Mouse (Mus musculus): Measurements from ENCODE around the gene Zmiz1. TPM values are rescaled to one million over a fixed set of nuclear protein-coding genes. Genes with fewer than 3 reads are reported as not detected.
A peak's percentile ranks its signal among the peaks of the same experiment; 100 is the strongest.

Gene Zmiz1
- polyA plus RNA-seq, 1 experiment = 27.2 TPM

DNA sequence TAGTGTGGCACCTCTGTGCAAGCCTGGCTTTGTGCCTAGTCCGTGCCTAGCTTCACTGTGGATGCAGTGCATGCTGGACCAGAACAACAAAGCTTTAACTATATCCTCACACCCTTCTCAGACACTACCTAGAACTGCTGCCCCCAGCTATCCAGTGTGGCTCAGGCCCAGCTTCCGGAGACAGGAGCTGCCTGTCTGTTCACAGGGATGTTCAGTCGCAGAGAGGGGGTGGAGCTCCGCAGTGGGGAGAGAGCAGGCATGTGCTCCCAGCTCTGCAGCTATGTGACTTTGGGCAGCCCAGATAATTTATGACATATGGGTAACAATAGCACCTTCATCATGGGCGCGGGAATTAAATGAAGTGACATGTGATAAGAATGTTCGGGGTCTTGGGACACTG, 52.0 kb downstream of the Zmiz1 start:
- Histone ChIP-seq H3K27ac (ENCODE audit: control insufficient read depth, insufficient read depth, low read depth, low read length, poor library complexity) (no peak overlapping the region), H3K4me3 (replicated peaks; ENCODE audit: control insufficient read depth, low read depth, low read length) (no peak overlapping the region), H3K4me1 (ENCODE audit: control insufficient read depth, insufficient read depth, low read length) (peaks cover 12% of the 10 kb centered on the region; the same call in 1 of the 2 replicates)
- 61% methylated on average over 7 of the region's 7 CpGs for WGBS
- TF ChIP-seq POLR2A (IDR thresholded peaks at IDR 0.05; ENCODE audit: borderline replicate concordance, control insufficient read depth, low read depth, low read length) (no peak), CTCF (IDR thresholded peaks at IDR 0.05; ENCODE audit: control insufficient read depth, insufficient read depth, low read length) (no peak)

DNA sequence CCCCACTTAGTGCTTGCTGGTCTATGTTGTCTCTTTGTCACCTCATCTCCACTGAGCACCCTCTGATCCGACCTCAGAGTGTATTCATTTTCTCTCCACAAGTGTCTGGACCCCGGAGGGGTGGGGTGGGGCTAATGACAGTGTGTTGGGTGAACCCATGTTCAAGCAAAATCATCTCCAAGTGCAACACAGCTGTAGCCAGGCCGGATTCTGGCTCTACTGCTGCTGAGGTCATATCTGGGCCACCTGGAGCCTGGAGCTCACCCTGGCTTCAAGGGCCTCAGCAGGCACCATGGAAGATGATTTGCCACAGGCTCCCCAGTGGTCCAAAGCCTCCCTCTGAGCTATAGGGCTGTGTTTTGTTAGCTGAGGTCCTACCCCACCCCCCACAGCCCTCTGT, 52.6 kb downstream of the Zmiz1 start:
- Histone ChIP-seq H3K27ac (ENCODE audit: control insufficient read depth, insufficient read depth, low read depth, low read length, poor library complexity) (no peak overlapping the region), H3K4me1 (ENCODE audit: control insufficient read depth, insufficient read depth, low read length) (peaks cover 13% of the 10 kb centered on the region; the same call in 1 of the 2 replicates), H3K4me3 (replicated peaks; ENCODE audit: control insufficient read depth, low read depth, low read length) (no peak overlapping the region)
- 65% methylated on average over 3 of the region's 3 CpGs for WGBS
- no peak for TF ChIP-seq CTCF (IDR thresholded peaks at IDR 0.05; ENCODE audit: control insufficient read depth, insufficient read depth, low read length)
- TF ChIP-seq POLR2A (IDR thresholded peaks at IDR 0.05; ENCODE audit: borderline replicate concordance, control insufficient read depth, low read depth, low read length) = no peak

DNA sequence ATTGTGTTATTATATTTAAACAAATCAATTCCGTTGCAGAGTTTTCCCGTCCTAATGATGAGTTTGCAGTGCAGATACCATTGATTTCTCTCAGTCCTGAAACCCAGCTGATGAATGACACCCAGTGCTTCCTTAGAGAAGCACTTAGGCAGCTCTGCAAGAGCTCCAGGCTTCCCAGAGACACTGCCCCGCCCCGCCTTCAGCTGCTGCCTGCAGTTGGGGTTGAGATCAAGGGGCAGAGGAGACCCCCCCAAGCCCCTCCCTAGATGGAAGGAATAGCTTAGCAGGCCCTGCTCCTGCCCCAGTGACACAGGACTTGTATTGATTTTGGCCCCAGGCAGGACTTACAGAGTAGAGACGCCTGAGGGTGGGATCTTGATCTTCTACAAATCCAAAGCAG, 53.0 kb downstream of the Zmiz1 start:
- TF ChIP-seq CTCF (IDR thresholded peaks at IDR 0.05; ENCODE audit: control insufficient read depth, insufficient read depth, low read length) (no peak), POLR2A (IDR thresholded peaks at IDR 0.05; ENCODE audit: borderline replicate concordance, control insufficient read depth, low read depth, low read length) (no peak)
- H3K4me1 ChIP-seq (ENCODE audit: control insufficient read depth, insufficient read depth, low read length) = peaks cover 15% of the 10 kb centered on the region
- WGBS = 75% methylated on average over 5 of the region's 5 CpGs
- no peak overlapping the region for H3K4me3 ChIP-seq (replicated peaks; ENCODE audit: control insufficient read depth, low read depth, low read length)
- H3K27ac ChIP-seq (ENCODE audit: control insufficient read depth, insufficient read depth, low read depth, low read length, poor library complexity) = no peak overlapping the region

DNA sequence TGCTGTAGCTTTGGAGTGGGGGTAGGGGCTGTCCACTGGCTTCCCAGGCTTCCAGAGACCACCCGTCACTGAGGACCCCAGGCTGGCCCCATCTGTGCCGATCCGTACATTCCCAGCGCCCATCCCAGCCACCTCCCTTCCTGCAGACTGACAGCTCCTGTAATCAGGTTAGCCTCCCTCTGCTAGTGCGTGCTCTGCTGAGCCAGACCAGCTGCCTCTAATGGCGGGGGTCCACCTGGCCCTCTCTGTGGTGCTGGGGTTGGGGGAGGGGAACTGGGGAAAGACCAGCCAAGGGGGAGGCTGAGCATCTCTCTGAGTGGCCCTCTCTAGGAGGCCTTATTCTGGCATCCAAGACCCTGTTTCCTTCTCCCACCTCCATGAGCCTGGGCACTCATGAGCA, 53.8 kb downstream of the Zmiz1 start:
- no peak overlapping the region for H3K4me3 ChIP-seq (replicated peaks; ENCODE audit: control insufficient read depth, low read depth, low read length)
- peaks cover 19% of the 10 kb centered on the region for H3K4me1 ChIP-seq (ENCODE audit: control insufficient read depth, insufficient read depth, low read length)
- 84% methylated on average over 6 of the region's 6 CpGs for WGBS
- TF ChIP-seq POLR2A (IDR thresholded peaks at IDR 0.05; ENCODE audit: borderline replicate concordance, control insufficient read depth, low read depth, low read length) (no peak), CTCF (IDR thresholded peaks at IDR 0.05; ENCODE audit: control insufficient read depth, insufficient read depth, low read length) (no peak)
- no peak overlapping the region for H3K27ac ChIP-seq (ENCODE audit: control insufficient read depth, insufficient read depth, low read depth, low read length, poor library complexity)

DNA sequence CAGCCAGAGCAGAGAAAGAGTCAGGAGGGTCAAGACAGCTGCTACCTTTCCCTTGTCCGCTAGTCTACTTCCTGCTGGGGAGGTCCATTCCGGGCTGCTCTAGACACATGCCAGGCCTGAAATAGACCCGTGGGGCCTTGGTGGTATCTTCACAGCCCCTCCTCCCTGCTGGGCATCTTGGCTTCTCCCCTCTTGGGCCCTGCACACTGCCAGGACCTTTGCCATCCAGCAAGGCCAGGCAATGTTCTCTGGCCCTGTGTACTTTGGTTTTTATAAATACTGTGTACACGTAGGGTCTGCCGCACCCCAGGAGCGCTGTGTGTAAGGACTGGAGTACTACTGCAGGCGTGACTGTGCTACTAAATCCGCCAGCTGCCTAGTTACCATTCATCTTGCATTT, 54.5 kb downstream of the Zmiz1 start:
- TF ChIP-seq CTCF (IDR thresholded peaks at IDR 0.05; ENCODE audit: control insufficient read depth, insufficient read depth, low read length) = no peak
- TF ChIP-seq POLR2A (IDR thresholded peaks at IDR 0.05; ENCODE audit: borderline replicate concordance, control insufficient read depth, low read depth, low read length) = no peak
- no peak overlapping the region for H3K4me3 ChIP-seq (replicated peaks; ENCODE audit: control insufficient read depth, low read depth, low read length)
- 31% methylated on average over 8 of the region's 8 CpGs for WGBS
- no peak overlapping the region for H3K27ac ChIP-seq (ENCODE audit: control insufficient read depth, insufficient read depth, low read depth, low read length, poor library complexity)
- peaks cover 22% of the 10 kb centered on the region for H3K4me1 ChIP-seq (ENCODE audit: control insufficient read depth, insufficient read depth, low read length)

DNA sequence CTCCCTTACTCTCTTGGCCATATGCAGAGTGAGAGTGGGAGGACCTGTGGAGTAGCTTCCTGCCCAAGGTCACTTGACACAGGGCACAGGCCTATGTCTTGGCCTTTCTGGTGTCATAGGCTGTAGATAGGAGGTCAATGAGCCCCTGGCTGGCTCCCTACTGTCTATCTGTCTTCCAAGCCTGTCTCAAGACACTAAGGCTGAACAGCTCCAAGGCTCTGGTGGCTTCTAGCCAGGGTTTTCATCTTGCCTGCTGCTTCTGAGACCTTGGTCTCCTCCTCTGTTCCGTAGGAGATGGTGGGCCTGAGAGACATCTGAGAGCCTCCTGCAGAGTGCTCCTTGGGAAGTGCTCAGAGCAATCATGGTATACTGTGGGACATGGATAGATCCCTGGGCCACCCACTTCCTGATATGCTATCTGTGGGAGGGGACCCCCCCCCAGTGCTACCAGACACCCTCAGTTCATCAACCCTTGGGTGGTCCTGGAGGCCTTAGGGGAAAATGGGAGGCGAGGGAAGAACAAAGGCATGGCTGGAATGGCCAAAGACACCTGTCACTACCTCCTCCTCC, 56.0 kb downstream of the Zmiz1 start:
- Histone ChIP-seq H3K27ac (ENCODE audit: control insufficient read depth, insufficient read depth, low read depth, low read length, poor library complexity) (no peak overlapping the region), H3K4me3 (replicated peaks; ENCODE audit: control insufficient read depth, low read depth, low read length) (no peak overlapping the region), H3K4me1 (ENCODE audit: control insufficient read depth, insufficient read depth, low read length) (peaks cover 28% of the 10 kb centered on the region)
- WGBS = 74% methylated on average over 2 of the region's 2 CpGs
- no peak for TF ChIP-seq POLR2A (IDR thresholded peaks at IDR 0.05; ENCODE audit: borderline replicate concordance, control insufficient read depth, low read depth, low read length)
- TF ChIP-seq CTCF (IDR thresholded peaks at IDR 0.05; ENCODE audit: control insufficient read depth, insufficient read depth, low read length) = no peak

DNA sequence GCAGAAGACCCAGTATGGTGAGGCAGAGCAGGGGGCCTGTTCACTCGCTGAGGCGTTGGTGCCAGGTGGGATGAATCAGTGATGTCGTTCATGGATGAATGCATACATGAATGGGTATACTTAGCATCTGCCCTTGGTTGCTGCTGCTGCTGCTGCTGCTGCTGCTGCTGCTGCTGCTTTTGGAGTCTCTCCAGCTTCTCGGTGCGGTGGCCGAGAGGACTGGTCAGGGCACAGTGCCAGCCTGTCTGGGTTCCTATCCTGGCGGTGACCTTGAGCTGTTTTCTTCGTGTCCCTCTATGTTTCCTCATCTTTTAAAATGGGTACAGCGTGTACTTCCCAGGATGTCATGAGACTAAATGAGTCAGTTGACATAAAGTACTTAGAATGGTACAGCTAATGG, 56.9 kb downstream of the Zmiz1 start:
- H3K27ac ChIP-seq (ENCODE audit: control insufficient read depth, insufficient read depth, low read depth, low read length, poor library complexity) = peak overlapping the region; percentile 23

DNA sequence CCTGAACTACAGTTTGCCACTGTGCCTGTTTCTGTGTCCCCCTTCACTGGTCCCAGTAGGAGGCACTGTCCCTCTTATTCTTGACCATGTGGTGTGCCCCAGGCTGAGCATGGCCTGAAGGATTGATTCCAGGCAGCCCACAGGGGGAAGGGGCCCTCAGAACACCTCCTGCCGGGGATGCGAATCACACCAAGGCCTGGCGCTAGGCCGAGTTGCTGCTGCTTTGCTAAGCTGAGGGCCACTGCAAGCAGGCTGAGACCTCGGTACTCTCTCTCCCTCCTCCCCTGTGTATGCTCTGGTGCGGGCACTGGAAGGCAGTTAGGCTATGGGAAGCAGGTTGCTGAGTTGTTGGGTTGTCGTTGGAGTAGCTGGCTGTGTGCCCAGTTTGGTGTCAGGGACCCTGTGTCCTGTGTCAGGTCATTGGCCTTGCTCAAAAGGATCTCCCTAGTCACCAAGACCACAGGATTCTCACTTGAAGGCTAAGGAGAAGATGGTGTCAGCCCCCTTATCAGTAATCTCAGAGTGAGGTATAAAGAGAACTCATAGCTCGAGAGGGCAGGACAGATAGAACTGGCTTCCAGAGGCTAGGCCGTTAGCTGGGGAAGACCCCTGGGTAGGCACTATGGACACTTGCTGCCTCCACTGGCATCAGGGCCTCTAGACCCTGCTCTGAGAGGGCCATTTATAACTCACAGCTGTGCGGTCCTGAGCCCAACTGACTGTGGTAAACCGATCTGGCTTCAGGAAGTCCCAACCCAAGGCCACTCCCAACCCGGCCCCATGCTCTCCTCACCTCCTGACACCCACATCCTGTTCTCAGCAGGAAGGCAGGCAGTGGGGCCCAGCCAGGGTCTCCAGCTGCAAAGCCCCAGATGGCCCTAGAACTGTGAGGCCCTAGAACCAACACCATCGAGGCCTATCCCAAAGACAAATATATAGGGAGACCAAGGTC, 57.9 kb downstream of the Zmiz1 start:
- TF ChIP-seq CTCF (IDR thresholded peaks at IDR 0.05; ENCODE audit: control insufficient read depth, insufficient read depth, low read length) = peak; percentile 38; the same call in 1 of the 2 replicates
- TF ChIP-seq POLR2A (IDR thresholded peaks at IDR 0.05; ENCODE audit: borderline replicate concordance, control insufficient read depth, low read depth, low read length) = peak; percentile 55; the same call in 1 of the 2 replicates
- WGBS = 3% methylated on average over 13 of the region's 13 CpGs
- no peak overlapping the region for H3K4me3 ChIP-seq (replicated peaks; ENCODE audit: control insufficient read depth, low read depth, low read length)
- H3K27ac ChIP-seq (ENCODE audit: control insufficient read depth, insufficient read depth, low read depth, low read length, poor library complexity) = peak overlapping the region; percentile 82
- H3K4me1 ChIP-seq (ENCODE audit: control insufficient read depth, insufficient read depth, low read length) = peaks cover 37% of the 10 kb centered on the region

More for the DNA sequence above, 56.9 kb downstream of the Zmiz1 start:
- no peak overlapping the region for H3K4me3 ChIP-seq (replicated peaks; ENCODE audit: control insufficient read depth, low read depth, low read length)
- peaks cover 32% of the 10 kb centered on the region for H3K4me1 ChIP-seq (ENCODE audit: control insufficient read depth, insufficient read depth, low read length)
- TF ChIP-seq POLR2A (IDR thresholded peaks at IDR 0.05; ENCODE audit: borderline replicate concordance, control insufficient read depth, low read depth, low read length) = no peak
- no peak for TF ChIP-seq CTCF (IDR thresholded peaks at IDR 0.05; ENCODE audit: control insufficient read depth, insufficient read depth, low read length)
- WGBS = 16% methylated on average over 9 of the region's 9 CpGs
